Mouse (Mus musculus): ENCODE measurements around the gene Otulinl.

DNA sequence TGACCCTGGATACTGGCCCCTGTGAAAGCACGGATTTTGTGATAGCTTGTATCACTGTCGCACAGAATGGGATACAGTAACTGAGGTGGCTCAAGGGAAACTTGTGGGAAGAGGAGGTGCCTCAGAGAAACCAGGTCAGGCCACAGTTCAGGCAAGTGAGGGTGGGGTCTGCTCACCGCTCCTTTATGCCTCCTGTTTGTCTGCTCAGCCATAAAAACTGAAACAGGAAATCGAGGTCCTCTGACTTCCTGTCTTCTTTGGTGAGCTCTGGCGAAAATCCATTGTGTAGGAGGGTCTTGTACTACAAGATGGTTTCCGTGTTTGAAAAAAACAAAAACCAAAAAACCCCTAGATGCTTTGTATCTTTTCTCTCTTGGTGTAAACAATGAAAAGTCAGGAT lies 42.9 kb upstream of the Otulinl start:
- TF ChIP-seq CTCF (IDR thresholded peaks at IDR 0.05; ENCODE audit: extremely low read depth, insufficient read depth, low read length) (no peak), POLR2A (IDR thresholded peaks at IDR 0.05; ENCODE audit: extremely low read depth, insufficient read depth, low read length) (no peak)
